Mouse (Mus musculus) neural tube, embryonic 14.5 days (tissue): ENCODE measurements around the gene Tat. TPM values are rescaled to one million over a fixed set of nuclear protein-coding genes. Genes with fewer than 3 reads are reported as not detected.

Source experiments
- ATAC-seq: fragments of 200-750 bp; cut with Nextera tagmentation; 2 replicates; pipeline ENCODE4 v1.8.0; 2017; ENCODE audit warnings: low read depth, mild to moderate bottlenecking, moderate TSS enrichment, moderate library complexity
- H3K27ac ChIP-seq: fragments of 300-500 bp; sonication (generic); 2 replicates; pipeline ENCODE4 v1.5.1; 2014; ENCODE audit warnings: low read depth, mild to moderate bottlenecking, control low read depth, low read length, moderate library complexity, mixed read lengths
- H3K27me3 ChIP-seq: fragments of 300-500 bp; sonication (generic); 2 replicates; pipeline ENCODE4 v1.6.1; 2014; ENCODE audit warnings: low read length; ENCODE audit not compliant: control insufficient read depth, insufficient read depth
- H3K36me3 ChIP-seq: fragments of 300-500 bp; sonication (generic); 2 replicates; pipeline ENCODE4 v1.6.1; 2014; ENCODE audit warnings: low read length, mixed read lengths; ENCODE audit not compliant: control insufficient read depth, insufficient read depth
- H3K4me1 ChIP-seq: fragments of 300-500 bp; sonication (generic); 2 replicates; pipeline ENCODE4 v1.6.1; 2014; ENCODE audit warnings: low read length; ENCODE audit not compliant: control insufficient read depth, insufficient read depth
- H3K4me2 ChIP-seq: fragments of 300-500 bp; sonication (generic); 2 replicates; pipeline ENCODE4 v1.6.1; 2014; ENCODE audit warnings: mild to moderate bottlenecking, low read depth, low read length, control low read depth
- H3K4me3 ChIP-seq: fragments of 300-500 bp; sonication (generic); 2 replicates; pipeline ENCODE4 v1.5.1; 2014; ENCODE audit warnings: low read depth, low read length, control low read depth, mixed read lengths
- H3K9ac ChIP-seq: fragments of 300-500 bp; sonication (generic); replicated peaks from 2 replicates; pipeline ENCODE4 v1.6.1; 2014; ENCODE audit warnings: low read depth, mild to moderate bottlenecking, control low read depth, low read length, mixed read lengths
- H3K9me3 ChIP-seq: fragments of 300-500 bp; sonication (generic); 2 replicates; pipeline ENCODE4 v1.6.1; 2016; ENCODE audit warnings: low read length; ENCODE audit not compliant: control insufficient read depth
- WGBS: fragments of 180-500 bp; shearing (Covaris S2); extraction: QIAGEN DNeasy Blood & Tissue Kit; methylation state at CpG from one replicate; pipeline ENCODE4 v1.1.7; 2014; 5-methylcytosine and 5-hydroxymethylcytosine counted together
- polyA plus RNA-seq: library from polyadenylated mRNA; unstranded; fragments of >200 nt; fragmentation: Nextera tagmentation; extraction: Ambion mirVana; gene quantifications from 2 replicates; pipeline ENCODE4 v1.2.1, GENCODE M21; 2014

Tat gene
- polyA plus RNA-seq, 1 experiment from 2014 or later, result not detected

- Histone ChIP-seq H3K9me3 (no peaks in the 10 kb centered on the region), H3K4me2 (no peak overlapping the region), H3K27ac (no peak overlapping the region), H3K4me3 (no peak overlapping the region), H3K9ac (no peak overlapping the region), H3K36me3 (no peaks in the 10 kb centered on the region), H3K4me1 (no peaks in the 10 kb centered on the region), H3K27me3 (no peaks in the 10 kb centered on the region)
- ATAC-seq, result no peak
- WGBS, result 84% methylated on average over 4 of the region's 4 CpGs
These were observed 50.3 kb downstream of the Tat start for GRCm38 (mm10) chr8:110040509-110040908.

Other genes starting within 250 kb of the Tat start
- 39.2 and 48.7 TPM in 2 replicates for gene Ap1g1, start 211.9 kb upstream of the Tat start, polyA plus RNA-seq
- gene Phlpp2, start 121.9 kb upstream of the Tat start, polyA plus RNA-seq, result 5.2 and 7.7 TPM in 2 replicates
- 1.0 and 1.1 TPM in 2 replicates for gene Marveld3, start 28.2 kb upstream of the Tat start, polyA plus RNA-seq
- gene Chst4, start 49.3 kb downstream of the Tat start, polyA plus RNA-seq, result not detected in 2 replicates
- 21.6 and 25.1 TPM in 2 replicates for gene Zfp612, start 89.3 kb downstream of the Tat start, polyA plus RNA-seq
- gene Gm21964, start 110.8 kb downstream of the Tat start, polyA plus RNA-seq, result not detected in 2 replicates
- not detected in 2 replicates for gene Gm17720, start 112.3 kb downstream of the Tat start, polyA plus RNA-seq
- 30.3 and 42.7 TPM in 2 replicates for gene Calb2, start 177.8 kb downstream of the Tat start, polyA plus RNA-seq
- gene Cmtr2, start 225.2 kb downstream of the Tat start, polyA plus RNA-seq, result 9.6 and 13.2 TPM in 2 replicates